ENCODE assay signal across 8 mouse cellular contexts in the genomic region with DNA sequence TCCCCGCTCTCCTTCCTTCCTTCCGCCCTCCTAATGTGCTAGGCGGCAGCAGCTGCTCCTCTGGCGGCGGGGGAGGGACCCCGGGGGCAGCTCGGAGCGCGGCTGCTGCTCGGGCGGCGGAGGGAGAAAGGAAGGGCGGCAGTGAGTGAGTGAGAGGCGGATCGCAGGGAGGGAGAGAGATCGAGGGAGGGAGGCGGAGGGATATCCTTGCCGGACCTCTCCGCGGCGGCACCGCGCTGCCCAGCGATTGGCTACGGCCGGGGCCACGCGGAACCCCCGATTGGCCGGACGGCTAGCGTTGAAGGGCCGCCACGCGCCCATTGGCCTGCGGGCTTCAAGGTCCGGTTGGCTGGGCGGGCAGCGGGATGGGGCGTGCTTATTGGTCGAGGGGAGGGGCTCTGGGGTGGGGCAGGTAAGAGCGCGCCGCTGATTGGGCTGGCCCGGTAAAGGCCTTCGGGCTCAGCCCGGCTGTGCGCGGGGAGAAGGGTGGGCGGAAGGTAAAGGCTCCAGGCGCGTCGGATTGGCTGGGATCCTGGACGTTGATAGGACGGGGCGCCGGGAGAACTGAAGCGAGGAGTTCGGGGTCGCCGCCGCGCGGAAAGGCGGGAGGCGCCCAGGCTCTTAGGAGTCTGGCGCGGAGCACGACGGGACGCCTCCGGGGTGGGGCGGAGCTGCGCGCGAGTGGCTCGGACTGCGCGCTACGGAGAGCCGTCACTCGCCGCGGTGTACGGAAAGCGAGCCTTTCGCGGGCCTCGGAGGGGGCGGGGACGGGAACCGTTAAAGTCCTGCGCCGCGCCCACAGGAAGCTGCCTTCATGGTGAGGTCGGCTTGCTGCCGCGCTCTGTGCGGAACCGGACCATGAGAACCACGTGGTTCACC. TPM values are rescaled to one million over a fixed set of nuclear protein-coding genes. Genes with fewer than 3 reads are reported as not detected.
A peak's percentile ranks its signal among the peaks of the same experiment; 100 is the strongest.
DNase-seq lines count a peak whose midpoint lies in the region; ATAC-seq and TF ChIP-seq lines count a peak whose summit lies in the region.

TSS of gene Kpnb1 (minus strand) at position 118 of the 879 bp plus-strand sequence.

- H3K4me2 ChIP-seq in lung, postnatal 0 days (replicated peaks; ENCODE audit: low read depth, low read length): peak within 1 kb of the TSS; percentile 76

- no peaks in the 10 kb centered on the region for H3K9me3 ChIP-seq in hindbrain, embryonic 10.5 days
- no peaks in the 10 kb centered on the region for H3K9me3 ChIP-seq in lung, postnatal 0 days (ENCODE audit: low read length)

- DNase-seq in MN1 (ENCODE audit: low spot score): peak; percentile 99
- peak; percentile 98 for DNase-seq in cerebellum, adult 9-10 months
- peak; percentile 100 for DNase-seq in hindbrain, embryonic 10.5 days (ENCODE audit: low spot score)
- peak; percentile 99 for DNase-seq in layer of hippocampus, adult 9-11 months
- DNase-seq in lung, postnatal 0 days (ENCODE audit: low spot score): peak; percentile 99
- DNase-seq in ovary, postnatal 14 days (ENCODE audit: low spot score): peak; percentile 95
- peak; percentile 99 for DNase-seq in thymus, postnatal 14 days

- H3K27me3 ChIP-seq in hindbrain, embryonic 10.5 days (ENCODE audit: insufficient read depth, poor library complexity, severe bottlenecking): no peaks in the 10 kb centered on the region
- H3K27me3 ChIP-seq in lung, postnatal 0 days (replicated peaks; ENCODE audit: insufficient read depth, low read length): no peaks in the 10 kb centered on the region

- under 1% methylated on average over 99 of the region's 101 CpGs for WGBS in hindbrain, embryonic 10.5 days
- WGBS in lung, postnatal 0 days: 1% methylated on average over 83 of the region's 101 CpGs

- peak within 1 kb of the TSS; percentile 60 for H3K9ac ChIP-seq in lung, postnatal 0 days (replicated peaks; ENCODE audit: low read depth)

- peak; percentile 90 for ATAC-seq in frontal cortex, adult (ENCODE audit: low TSS enrichment)
- peak; percentile 93 for ATAC-seq in lung, postnatal 0 days

- peak within 1 kb of the TSS; percentile 92 for H3K4me3 ChIP-seq in hindbrain, embryonic 10.5 days
- peak within 1 kb of the TSS; percentile 93 for H3K4me3 ChIP-seq in lung, postnatal 0 days (ENCODE audit: low read depth, low read length)

- no peak; the same call in 1 of the 2 replicates for TF ChIP-seq CTCF in lung, postnatal 0 days (IDR thresholded peaks at IDR 0.05)

- H3K36me3 ChIP-seq in hindbrain, embryonic 10.5 days: peaks cover 58% of the 10 kb centered on the region
- H3K36me3 ChIP-seq in lung, postnatal 0 days (ENCODE audit: insufficient read depth, low read length): peaks cover 7% of the 10 kb centered on the region; the same call in 1 of the 2 replicates

- peaks cover 41% of the 10 kb centered on the region for H3K4me1 ChIP-seq in hindbrain, embryonic 10.5 days (replicated peaks)
- H3K4me1 ChIP-seq in lung, postnatal 0 days (ENCODE audit: insufficient read depth, low read depth, low read length): no peaks in the 10 kb centered on the region

- TF ChIP-seq EP300 in lung, postnatal 0 days (IDR thresholded peaks at IDR 0.05): peak; percentile 55; the same call in 1 of the 2 replicates

- H3K27ac ChIP-seq in hindbrain, embryonic 10.5 days: peak within 1 kb of the TSS; percentile 99
- H3K27ac ChIP-seq in lung, postnatal 0 days (ENCODE audit: low read length): peak within 1 kb of the TSS; percentile 94

RNA-seq across cellular contexts. Expression of gene Kpnb1, which starts in this region (rescaled TPM):
- polyA plus RNA-seq in hindbrain, embryonic 10.5 days (2016; fragmentation: Nextera tagmentation; extraction: Ambion mirVana): 62.5 and 88.4 TPM in 2 replicates
- polyA plus RNA-seq in lung, postnatal 0 days (2015; fragmentation: Nextera tagmentation; extraction: Ambion mirVana): 17.0 and 20.3 TPM in 2 replicates

Comparison
In these comparisons a context has a peak if more than half of its experiments do, and no peak if none do; other contexts are left out.
1. Peak in every context shown above with its lines: DNase-seq, ATAC-seq, H3K4me3 ChIP-seq and H3K27ac ChIP-seq.